8 mouse cellular contexts compared by ENCODE assay signal in genomic region chr3:84038981-84039645, GRCm38 (mm10). TPM values are rescaled to one million over a fixed set of nuclear protein-coding genes. Genes with fewer than 3 reads are reported as not detected.
DNase-seq lines count a peak whose midpoint lies in the region; ATAC-seq and TF ChIP-seq lines count a peak whose summit lies in the region.

No protein-coding gene starts in this region.

- DNase-seq in 3T3-L1 (ENCODE audit: low read depth, low spot score) (peak; percentile 48), ZHBTc4 (ENCODE audit: low read depth, low spot score) (peak; percentile 69)
- peak; percentile 66 for DNase-seq in embryo, embryonic 10 days (ENCODE audit: low spot score)
- peak; percentile 41 for DNase-seq in gastrocnemius, postnatal 25 days
- peak; percentile 77 for DNase-seq in midbrain, embryonic 14.5 days
- peak; percentile 91 to 94 for DNase-seq in spleen, adult 2 months (ENCODE audit: low read depth in 1 of 2, low spot score in 2 of 2)

- no peaks in the 10 kb centered on the region for H3K36me3 ChIP-seq in intestine, embryonic 15.5 days
- peaks cover 3% of the 10 kb centered on the region; the same call in 1 of the 2 replicates for H3K36me3 ChIP-seq in limb, embryonic 15.5 days
- H3K36me3 ChIP-seq in midbrain, embryonic 14.5 days (ENCODE audit: control insufficient read depth, insufficient read depth, low read length): 0 out of 2 replicates have a peak, but pooled peaks cover 2% of the 10 kb centered on the region
- peaks cover 1% of the 10 kb centered on the region; the same call in 1 of the 2 replicates for H3K36me3 ChIP-seq in spleen, adult 2 months (ENCODE audit: control insufficient read depth, insufficient read depth, low read length)

- peak; percentile 55 for ATAC-seq in intestine, embryonic 15.5 days
- ATAC-seq in limb, embryonic 15.5 days (ENCODE audit: insufficient number of reproducible peaks, low FRiP score, low TSS enrichment, low read depth): no peak
- ATAC-seq in midbrain, embryonic 14.5 days (ENCODE audit: low FRiP score, low TSS enrichment): peak; percentile 35

- no peak for TF ChIP-seq CTCF in spleen, adult 2 months (IDR thresholded peaks at IDR 0.05; ENCODE audit: extremely low read depth, insufficient read depth, insufficient read length, insufficient replicate concordance)

- WGBS in intestine, embryonic 15.5 days: under 1% methylated on average over 42 of the region's 42 CpGs
- WGBS in limb, embryonic 15.5 days: under 1% methylated on average over 42 of the region's 42 CpGs
- WGBS in midbrain, embryonic 14.5 days: under 1% methylated on average over 42 of the region's 42 CpGs
- WGBS in spleen, adult 2 months: under 1% methylated on average over 42 of the region's 42 CpGs

- H3K9ac ChIP-seq in intestine, embryonic 15.5 days: peak overlapping the region; percentile 93
- peak overlapping the region; percentile 88 for H3K9ac ChIP-seq in limb, embryonic 15.5 days
- peak overlapping the region; percentile 95 for H3K9ac ChIP-seq in midbrain, embryonic 14.5 days (replicated peaks; ENCODE audit: low read length)

- peaks cover 14% of the 10 kb centered on the region for H3K4me1 ChIP-seq in intestine, embryonic 15.5 days (replicated peaks)
- peaks cover 14% of the 10 kb centered on the region for H3K4me1 ChIP-seq in limb, embryonic 15.5 days
- peaks cover 27% of the 10 kb centered on the region for H3K4me1 ChIP-seq in midbrain, embryonic 14.5 days (ENCODE audit: control insufficient read depth, insufficient read depth, low read length)
- H3K4me1 ChIP-seq in spleen, adult 2 months (ENCODE audit: control insufficient read depth, insufficient read depth, insufficient read length): peaks cover 20% of the 10 kb centered on the region

- peak; percentile 27; the same call in 1 of the 2 replicates for TF ChIP-seq POLR2A in spleen, adult 2 months (IDR thresholded peaks at IDR 0.05; ENCODE audit: low read depth, low read length)

- H3K27me3 ChIP-seq in intestine, embryonic 15.5 days (replicated peaks): no peaks in the 10 kb centered on the region
- no peaks in the 10 kb centered on the region for H3K27me3 ChIP-seq in limb, embryonic 15.5 days
- no peaks in the 10 kb centered on the region for H3K27me3 ChIP-seq in midbrain, embryonic 14.5 days (ENCODE audit: control insufficient read depth, insufficient read depth, low read length)
- no peaks in the 10 kb centered on the region for H3K27me3 ChIP-seq in spleen, adult 2 months (ENCODE audit: control insufficient read depth, insufficient read depth, low read length)

- H3K4me2 ChIP-seq in intestine, embryonic 15.5 days (replicated peaks): peak overlapping the region; percentile 94
- H3K4me2 ChIP-seq in limb, embryonic 15.5 days: peak overlapping the region; percentile 91
- peak overlapping the region; percentile 94 for H3K4me2 ChIP-seq in midbrain, embryonic 14.5 days (ENCODE audit: low read length)

- H3K9me3 ChIP-seq in intestine, embryonic 15.5 days: no peaks in the 10 kb centered on the region
- no peaks in the 10 kb centered on the region for H3K9me3 ChIP-seq in limb, embryonic 15.5 days
- H3K9me3 ChIP-seq in midbrain, embryonic 14.5 days (ENCODE audit: control insufficient read depth, low read length): no peaks in the 10 kb centered on the region

- H3K4me3 ChIP-seq in intestine, embryonic 15.5 days (replicated peaks): peak overlapping the region; percentile 96
- H3K4me3 ChIP-seq in limb, embryonic 15.5 days: peak overlapping the region; percentile 95
- H3K4me3 ChIP-seq in midbrain, embryonic 14.5 days (replicated peaks; ENCODE audit: low read depth, low read length): peak overlapping the region; percentile 75
- peak overlapping the region; percentile 99 for H3K4me3 ChIP-seq in spleen, adult 2 months (ENCODE audit: extremely low read depth, insufficient read depth, insufficient read length)

- peak overlapping the region; percentile 89 for H3K27ac ChIP-seq in intestine, embryonic 15.5 days
- H3K27ac ChIP-seq in limb, embryonic 15.5 days: peak overlapping the region; percentile 91
- H3K27ac ChIP-seq in midbrain, embryonic 14.5 days (replicated peaks; ENCODE audit: low read depth, low read length): peak overlapping the region; percentile 96
- peak overlapping the region; percentile 98 for H3K27ac ChIP-seq in spleen, adult 2 months (ENCODE audit: insufficient read depth, low read length)

RNA-seq across cellular contexts. Expression of gene Tmem131l, which starts 0.9 kb away (rescaled TPM):
- 10 to 100 TPM; 10.1 to 12.7 TPM for total RNA-seq in gastrocnemius, postnatal 25 days (2021)
- polyA plus RNA-seq in intestine, embryonic 15.5 days (2015; fragmentation: Nextera tagmentation; extraction: Ambion mirVana): 26.1 and 32.0 TPM in 2 replicates
- 47.9 and 51.4 TPM in 2 replicates for polyA plus RNA-seq in limb, embryonic 15.5 days (2015; fragmentation: Nextera tagmentation; extraction: Ambion mirVana)
- polyA plus RNA-seq in midbrain, embryonic 14.5 days (2014; fragmentation: Nextera tagmentation; extraction: Ambion mirVana): 89.4 and 90.7 TPM in 2 replicates
- 116 and 134 TPM in 2 replicates for polyA plus RNA-seq in spleen, adult 2 months (2012; rRNA removed)

Comparison
In these comparisons a context has a peak if more than half of its experiments do, and no peak if none do; other contexts are left out.
1. DNase-seq: peak in every context shown above with its lines; median percentile 92 in spleen, adult 2 months; 77 in midbrain, embryonic 14.5 days; 69 in ZHBTc4; 66 in embryo, embryonic 10 days; 48 in 3T3-L1; 41 in gastrocnemius, postnatal 25 days.